Mouse (Mus musculus) layer of hippocampus, adult 9-11 months (tissue): ENCODE measurements at regions not wholly inside any gene's neighbourhood (a gene's known extent, or its start where the extent isn't known, plus 50 kb on each side); places are given as distances from the start of the nearest gene placed in this dataset.

ENCODE experiments used
- DNase-seq: peaks from one replicate; pipeline ENCODE4 v3.0.0; 2022

DNA sequence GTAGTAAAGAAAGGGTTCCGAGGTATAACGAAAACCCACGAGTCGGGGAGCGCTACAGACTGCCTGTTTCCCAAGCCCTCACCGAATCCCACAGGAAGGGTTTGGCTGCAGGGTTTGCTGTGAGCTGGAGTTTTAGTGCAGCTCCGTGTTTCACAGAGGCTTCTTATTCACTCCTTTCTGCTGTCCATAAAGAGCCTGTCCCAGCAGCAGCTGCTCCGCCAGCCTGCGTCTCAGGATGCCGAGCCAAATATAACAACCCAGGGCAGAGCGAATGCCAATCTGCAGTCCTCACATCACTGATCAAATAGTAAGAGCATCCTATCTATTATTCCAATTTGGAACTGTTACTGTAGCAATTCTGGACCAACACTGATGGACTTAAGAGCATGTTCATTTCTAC is 110.7 kb upstream of the Mpp6 start:
- DNase-seq: peak; percentile 16

DNA sequence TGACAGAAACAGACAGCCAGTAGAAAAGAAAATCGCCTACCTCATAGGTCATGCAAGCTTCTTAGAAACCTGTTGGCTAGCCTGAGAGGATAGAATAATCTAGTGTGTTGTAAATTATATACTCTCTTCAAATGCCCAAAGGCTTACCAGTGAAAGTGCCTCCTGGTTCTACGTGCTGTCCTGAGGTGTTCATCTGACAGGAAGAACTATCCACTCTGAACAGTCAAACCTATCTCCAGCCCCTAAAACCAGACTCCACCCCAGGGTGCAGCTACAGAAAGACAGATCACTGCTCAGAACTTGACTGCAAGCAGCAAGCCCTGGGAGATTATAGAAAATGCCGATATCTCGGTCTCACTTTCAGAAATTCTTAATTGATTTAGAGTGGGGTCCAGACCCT is 102.0 kb upstream of the Mpp6 start:
- DNase-seq: no peak

DNA sequence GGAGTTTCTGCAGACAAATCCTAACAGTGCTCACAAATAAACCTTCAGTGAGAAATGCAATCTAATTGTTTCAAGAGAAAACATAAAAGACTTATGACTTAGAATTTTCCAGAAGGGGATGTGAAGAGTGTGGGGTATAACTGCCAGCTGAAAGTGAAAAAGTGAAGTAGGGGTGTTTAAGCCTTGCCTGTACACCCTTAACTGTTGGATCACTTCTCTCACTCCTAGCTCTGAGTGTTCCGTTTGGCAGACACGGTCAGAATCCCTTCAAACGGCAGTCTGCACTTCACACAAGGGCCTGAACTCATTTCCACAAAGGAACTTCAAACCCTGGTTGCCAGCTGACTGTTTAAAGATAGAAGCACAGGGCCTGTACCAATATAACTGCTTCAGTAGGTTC is 101.2 kb upstream of the Mpp6 start:
- no peak for DNase-seq

DNA sequence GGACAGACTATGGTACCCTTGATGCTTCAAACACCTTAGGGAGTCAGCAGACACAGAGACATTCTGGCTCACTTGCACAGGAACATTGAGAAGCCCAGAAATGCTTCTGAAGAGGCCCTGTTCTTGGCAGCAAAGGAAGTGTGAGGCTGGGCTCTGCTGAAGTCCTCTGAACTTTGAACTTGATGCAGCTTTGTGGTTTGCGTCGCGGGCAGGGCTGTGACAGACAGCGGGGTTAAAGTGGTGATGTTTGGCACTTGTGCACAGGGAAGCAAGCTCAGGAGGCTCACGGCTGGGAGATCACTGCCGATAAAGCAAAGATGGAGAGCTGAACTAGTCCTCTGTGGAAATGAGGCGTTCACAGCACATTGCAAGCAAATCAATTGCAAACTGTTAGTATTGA is 100.7 kb upstream of the Mpp6 start:
- DNase-seq: no peak

DNA sequence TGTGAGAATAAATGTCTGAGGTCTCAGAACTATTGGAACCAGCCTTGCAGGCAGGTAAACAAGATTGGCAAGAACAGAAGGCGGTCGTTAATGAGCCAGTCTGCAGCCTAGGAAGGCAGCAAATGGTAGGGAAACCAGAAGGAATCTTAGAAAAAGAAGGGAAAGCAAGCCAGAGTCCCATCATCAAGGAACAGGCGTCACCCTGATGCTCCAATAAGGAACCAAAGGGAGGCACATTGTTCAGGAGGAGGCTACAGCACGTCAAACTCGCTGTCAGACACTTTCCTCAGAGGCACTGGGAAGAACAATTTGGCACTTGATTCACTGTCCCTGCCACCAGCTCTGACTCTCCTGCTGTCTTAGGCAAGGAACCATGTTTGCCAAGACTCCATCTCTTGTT is 100.2 kb upstream of the Mpp6 start:
- no peak for DNase-seq

DNA sequence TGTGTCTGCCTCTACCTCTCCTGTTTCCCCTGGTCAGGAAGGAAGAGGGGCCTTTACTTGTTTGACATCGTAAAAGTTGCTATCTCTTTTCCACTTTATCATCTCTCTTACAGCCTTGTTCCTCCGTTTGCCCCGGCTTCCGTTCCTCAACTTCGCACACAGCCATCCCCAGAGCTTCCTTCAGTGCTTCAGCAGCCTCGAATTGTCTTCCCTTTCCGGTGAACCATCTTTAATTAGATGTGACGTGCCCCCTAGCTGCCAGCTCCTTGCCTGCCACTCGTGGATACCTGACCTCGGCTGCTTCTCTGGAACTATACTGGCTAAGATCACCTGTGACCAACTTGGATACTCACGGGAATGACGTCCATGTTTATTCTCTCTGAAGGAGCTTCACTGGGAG is 99.0 kb upstream of the Mpp6 start:
- DNase-seq: no peak

DNA sequence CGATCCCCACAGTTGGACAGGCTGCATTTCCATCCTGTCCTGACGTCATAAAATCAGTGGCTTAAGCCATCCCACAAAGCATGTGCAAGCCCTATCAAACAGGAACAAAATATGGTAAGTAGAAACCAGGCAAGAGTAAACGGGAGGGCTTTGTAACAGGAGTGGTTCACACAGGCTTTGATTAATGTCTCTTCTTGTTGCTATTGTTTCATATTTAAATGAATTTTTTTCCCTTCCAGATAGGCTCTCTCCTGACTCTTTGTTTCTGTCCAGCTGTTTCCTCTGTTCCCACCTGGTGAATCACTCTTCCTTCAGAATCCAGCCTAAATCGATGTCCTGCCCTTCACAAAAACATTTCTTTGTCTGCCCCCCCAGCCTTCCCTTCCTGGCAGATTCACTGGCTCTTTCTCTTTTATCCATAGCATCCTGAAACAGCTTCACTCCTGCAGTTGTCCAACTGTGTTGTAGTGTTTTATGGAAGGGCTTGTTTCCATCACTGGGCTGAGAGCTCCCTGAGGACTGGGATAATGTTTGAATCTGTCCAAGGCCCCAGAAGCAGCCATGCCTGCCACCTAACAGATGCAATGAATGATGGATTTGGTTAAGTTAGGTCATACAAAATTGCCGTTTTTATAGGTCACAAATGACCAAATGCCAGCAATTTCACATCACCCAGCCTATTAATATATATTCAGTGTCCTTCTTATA is 98.1 kb upstream of the Mpp6 start:
- DNase-seq: no peak

DNA sequence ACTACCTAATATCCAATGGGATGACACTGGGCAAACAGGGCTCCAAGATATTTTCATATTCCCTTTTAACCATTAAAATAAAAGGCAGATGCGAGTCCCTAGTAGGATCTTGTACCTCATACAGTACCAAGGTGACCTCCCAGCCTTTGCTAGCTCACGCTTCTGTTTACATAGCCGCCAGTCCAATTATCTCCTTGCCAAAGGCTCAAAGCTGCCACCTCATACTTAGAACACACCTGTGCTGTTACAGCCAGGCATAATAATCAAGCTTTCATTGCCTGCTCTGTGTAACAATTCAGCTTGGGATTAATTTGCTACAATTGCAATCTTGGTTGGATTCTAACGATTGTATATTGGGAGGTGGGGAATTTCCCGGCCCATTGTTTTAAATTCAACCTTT is 97.0 kb upstream of the Mpp6 start:
- no peak for DNase-seq

DNA sequence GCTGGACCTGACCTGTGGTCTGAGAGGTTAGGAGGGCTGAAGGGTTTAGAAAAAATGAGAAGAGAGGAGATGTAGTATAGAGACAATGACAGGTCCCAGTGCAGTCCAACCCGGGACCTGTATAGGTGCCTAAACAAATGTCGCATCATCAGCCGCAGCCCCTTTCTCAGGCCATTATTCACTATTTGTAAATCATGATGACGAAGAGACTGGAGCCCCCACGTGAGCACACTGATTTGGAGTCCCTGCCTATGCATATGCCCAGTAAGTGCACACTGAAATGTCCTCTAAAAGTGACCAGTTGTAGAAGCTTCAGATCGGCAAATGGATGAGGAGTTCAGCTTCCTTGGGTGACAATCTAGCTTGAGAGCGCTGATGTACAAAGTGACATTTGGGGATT is 96.2 kb upstream of the Mpp6 start:
- no peak for DNase-seq

DNA sequence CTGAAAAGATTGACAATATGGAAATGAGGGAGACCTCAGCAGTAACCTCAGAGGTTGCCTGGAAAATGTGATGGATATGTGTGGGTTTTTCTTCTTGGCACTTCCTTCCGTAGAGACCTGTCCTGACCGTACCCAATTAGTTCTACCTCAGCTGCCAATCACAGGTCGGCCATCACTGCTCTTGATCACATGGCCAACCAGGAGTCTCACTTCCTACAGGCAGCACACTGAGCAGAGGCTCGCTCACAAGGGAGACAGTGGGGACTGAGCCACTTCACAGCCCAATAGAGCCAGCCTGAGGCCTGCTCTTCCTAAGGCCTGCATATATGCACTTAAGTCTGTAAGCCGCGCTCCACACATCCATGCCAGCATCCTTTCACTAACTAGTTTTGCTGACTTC is 82.1 kb upstream of the Mpp6 start:
- DNase-seq: no peak

DNA sequence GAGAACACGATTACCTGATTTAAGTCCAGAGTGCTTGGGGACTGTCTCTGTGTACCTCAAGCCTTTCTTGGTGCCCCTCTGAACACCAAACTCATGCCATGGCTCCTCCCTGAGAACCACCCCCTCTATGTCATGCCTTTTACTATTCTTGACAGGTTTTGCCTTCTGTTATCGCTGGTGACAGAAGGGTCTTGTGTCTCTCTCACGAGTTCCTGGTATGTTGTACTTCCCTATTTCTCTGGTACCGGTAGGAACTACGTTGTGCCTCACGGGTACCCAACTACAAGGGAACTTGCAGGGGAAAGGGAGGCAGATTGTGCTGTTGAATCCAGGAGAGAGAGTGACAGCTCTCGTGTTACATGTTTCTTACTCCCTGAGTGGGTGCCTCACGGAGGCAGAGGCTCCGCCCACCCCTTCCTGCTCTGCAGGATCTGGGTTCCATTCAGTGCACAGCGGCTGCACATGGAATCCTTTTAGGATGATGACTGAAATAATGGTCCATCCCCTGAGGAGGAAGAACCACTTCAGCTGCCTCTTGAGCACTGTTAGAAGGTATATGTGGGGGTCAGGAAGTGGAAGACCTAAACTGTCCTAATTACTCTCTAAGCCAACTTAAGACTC is 80.0 kb upstream of the Mpp6 start:
- no peak for DNase-seq

DNA sequence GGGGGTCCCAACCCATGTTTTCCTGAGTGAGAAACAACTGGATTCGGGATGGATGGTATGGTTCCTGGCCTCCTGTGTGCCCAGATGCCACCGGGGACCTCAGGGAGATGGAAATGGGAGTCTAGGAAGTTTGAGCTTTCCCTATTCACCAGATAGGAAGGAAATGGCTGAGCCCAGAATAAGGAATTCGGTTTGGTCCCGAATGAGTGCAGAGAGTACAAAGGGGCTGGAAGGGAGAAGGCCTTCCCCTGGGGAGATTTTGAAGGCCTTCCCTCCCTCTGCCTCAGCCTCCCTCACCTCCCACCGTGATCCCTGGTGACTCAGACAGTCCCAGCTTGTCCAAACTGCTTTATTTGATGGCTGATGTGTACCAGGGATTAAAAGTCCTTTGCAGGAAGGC is 78.7 kb upstream of the Mpp6 start:
- DNase-seq: no peak

DNA sequence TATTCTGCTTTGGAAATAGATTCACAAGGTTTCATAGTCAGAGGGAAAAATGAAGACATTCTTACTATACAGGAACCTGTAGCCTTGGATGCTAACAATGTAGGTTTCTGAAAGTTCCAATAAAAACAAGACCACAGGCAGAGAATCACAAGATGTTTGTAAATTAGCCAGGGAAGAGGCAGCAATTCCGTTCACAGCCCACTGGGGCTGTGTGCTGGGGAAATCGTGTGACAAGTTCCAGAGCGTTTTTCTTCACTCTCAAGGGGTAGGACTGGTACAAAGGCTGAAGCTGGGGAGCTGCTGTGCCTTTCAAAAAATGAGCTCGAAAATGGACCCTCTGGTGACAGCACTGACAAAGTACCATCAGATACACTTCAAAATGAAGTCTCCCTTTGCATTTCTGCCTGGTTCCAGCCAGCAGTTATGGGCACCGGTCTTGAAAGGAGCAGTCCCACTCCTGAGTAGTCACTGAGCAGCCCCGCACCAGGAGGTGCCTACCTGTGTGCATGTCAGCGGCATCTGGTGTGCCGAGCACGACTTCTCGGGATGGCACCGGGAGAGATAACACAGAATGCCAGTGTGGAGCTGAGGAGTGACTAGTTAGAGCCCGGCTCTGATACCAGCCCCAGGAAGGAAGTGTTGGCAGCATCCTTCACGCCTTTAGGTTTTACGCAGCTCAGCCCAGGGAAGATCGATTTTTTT is 77.0 kb upstream of the Mpp6 start:
- DNase-seq: no peak

DNA sequence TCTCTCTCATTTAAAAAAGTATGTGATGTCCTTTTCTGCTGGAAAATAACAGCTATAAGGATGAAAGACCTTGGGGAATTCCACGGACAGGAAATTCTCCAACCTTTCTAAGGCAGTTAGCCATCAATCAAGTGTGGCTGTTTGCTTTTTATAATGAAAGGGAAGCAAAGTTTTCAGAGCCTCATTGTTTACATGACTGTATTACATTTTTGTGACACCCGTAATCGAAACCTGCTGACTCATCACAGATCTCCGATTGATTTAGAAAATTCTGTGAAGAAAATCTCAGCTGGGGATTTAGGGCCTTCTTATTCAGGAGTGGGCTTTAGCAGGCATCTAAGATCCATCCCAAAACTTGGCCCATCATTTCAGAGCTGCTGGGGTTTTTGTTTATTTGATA is 72.4 kb upstream of the Mpp6 start:
- no peak for DNase-seq

DNA sequence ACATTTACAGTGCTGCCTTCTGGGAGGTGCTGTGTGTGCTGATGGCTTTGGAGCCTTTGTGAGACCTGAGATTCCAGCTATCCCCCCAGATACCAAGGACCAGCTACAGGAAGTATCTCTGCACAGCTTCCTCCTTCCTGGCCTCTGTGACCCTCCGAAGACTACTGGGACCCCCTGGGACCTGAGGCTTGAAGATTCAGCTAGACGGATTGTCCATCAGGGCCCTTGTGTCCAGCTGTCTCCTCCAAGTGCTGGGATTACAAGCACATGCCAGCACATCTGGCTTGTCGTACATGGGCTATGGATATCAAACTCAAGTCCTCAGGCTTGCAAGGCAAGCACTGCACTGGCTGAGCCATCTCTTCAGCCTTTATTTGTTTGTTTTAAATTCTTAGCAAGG is 71.7 kb upstream of the Mpp6 start:
- DNase-seq: no peak

DNA sequence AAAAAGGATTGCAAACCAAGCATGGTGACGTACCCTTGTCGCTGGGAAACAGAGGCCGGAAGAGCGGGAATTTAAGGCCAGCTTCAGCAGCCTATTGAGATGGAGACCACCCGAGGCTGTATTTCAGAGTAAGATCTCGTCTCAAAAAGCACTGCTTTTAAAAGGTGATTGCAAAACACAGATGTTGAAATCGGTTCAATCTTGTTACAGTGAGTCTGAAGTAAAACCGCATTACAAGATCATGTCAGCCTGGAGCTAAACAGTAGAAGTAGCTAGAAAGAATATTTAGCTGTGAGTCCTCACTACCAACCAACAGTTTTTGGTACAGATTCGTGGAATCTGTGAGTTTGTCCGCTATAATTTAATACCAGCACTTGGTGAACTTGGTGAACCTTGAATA is 69.0 kb upstream of the Mpp6 start:
- DNase-seq: no peak

DNA sequence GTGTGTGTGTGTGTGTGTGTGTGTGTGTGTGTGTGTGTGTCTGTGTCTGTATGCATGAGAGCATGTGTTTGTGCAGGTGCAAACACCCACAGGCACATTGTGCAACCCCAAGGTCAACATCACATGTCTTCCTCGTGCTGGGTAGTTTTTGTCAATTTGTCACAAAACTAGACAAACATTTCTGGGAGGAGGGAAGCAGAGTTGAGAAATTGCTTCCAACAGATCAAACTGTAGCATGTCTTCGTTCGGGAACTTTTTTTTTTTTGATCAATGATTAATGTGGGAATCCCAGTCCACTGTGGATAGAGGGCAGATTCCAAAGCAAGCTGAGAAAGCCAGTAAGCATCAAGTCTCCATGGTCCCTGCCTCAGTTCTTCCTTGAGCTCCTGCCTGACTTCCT is 67.9 kb upstream of the Mpp6 start:
- no peak for DNase-seq

DNA sequence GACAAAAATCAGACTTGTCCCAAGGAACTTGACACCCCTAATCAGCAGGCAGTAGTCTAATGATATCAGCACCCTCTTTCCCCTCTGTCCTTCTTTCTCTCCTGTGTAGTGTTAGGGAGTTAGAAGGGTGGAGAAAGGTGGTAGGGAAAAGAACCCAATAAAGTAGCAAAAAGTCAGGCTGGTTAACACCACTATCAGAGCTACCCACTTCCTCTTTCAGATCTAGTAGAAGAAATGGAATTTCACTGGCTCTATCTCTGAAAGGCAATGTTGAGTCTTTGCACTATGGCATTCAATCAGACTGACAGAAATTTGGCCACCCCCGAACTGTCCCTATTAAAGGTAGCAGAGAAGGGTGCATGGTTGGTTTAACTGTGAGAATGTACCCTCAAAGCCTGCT is 65.9 kb upstream of the Mpp6 start:
- no peak for DNase-seq

DNA sequence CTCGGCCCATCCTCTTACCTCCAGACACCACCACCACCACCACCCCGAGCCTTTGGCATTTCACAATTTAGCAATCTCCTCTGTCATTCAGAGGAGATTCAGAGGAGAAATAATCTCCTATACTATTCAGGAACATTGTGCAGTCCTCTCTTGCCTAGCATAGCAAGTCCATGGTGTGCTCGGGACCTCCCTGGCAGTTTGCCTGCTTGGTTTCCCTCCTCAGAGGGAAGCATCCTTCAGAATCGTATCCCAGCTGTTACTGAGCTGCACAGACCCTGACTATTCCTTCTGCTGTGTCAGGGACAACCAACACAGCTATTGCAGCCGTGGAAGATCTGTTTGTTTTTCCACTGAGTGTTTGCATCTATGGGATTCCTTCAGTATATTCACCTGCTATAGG is 63.3 kb upstream of the Mpp6 start:
- DNase-seq: no peak

DNA sequence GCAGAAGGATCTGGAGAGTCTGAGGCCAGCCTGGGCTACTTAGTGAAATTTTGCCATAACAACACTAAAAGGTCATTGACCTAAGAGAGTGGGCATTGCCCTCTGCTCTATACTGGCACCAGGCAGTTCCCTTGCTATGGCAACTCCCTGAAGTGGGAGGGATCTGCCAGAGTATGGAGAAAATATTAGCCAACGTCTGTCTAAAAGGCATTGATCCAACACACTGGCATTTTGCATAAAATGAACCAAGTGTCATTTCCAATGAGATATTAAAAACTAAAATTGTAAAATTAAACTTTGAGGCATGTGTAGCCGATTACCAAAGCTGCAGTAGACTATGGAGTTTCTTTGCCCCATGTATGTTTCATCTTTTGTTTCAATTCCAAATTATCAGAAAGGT is 57.6 kb upstream of the Mpp6 start:
- no peak for DNase-seq

DNA sequence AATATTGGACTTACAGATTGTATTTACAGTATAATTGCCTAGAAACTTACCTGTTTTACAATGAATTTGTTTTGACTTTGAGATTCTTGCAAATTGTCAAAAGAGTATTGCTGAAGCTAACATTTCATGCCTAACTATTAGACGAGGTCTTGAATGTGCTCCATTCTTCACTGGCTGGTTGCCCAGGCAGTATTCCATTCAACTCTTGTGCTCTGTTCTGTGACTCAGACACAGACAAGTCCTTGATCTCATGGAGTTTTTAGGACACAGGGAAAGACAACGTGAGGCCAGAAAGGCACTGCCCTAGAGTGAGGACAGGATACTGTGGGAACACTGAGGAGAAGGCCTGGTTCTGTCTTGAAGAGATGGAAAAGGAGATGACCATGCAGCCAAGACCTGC is 57.0 kb upstream of the Mpp6 start:
- no peak for DNase-seq

DNA sequence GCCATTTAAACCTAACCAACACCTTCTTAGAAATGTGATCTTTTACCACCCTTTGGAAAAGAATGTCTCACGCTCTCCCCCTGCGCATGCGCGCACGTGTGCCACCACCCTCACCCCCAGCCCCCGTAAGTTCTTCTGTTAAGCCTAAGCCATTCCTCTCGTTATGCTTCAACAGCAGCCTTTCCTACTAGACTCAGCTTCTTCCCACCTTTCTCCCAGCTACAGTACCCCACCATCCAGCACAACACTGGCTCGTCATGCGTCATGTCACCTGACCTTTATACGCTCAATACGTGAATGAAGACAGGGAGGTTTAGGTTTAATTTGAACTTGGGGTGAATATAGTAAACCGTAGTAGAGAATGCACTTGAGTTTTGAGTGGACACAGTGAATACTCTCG is 55.8 kb upstream of the Mpp6 start:
- DNase-seq: no peak

DNA sequence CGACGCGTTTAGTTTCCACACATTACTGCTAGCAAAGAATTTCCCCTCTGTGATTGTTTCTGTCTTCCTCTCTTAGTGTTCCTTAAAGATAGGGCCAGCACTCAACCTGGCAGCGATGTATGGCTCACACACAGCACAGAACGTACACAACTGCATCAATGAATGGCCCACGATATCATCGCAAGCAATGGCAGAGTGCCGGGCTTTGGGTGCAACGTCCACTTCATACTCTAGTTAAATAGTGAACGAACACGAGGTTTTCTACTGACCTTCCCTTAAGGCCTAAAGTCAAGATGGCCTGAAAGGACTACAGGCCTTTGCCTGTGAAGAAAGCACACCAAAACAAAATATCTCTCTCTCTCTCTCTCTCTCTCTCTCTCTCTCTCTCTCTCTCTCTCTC is 51.4 kb upstream of the Mpp6 start:
- no peak for DNase-seq

DNA sequence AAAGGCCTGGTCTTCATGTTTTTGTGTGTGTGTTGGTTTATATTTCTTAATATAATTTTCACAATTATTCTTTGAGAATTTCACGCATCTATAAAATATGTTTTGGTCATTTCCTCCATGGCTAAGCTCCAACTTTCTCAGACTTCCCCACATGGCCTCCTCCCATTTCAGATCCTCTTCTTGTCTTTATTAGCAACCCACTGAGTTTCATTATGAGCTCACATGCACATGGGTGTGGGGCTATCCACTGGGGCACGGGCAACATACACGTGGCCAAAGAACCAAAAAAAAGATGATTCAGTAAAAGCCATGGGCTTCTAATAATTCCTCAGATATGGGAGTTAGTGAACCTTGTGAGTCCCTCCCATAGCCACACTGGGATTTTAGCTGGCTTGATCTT is 50.1 kb upstream of the Mpp6 start:
- DNase-seq: no peak
